Mouse (Mus musculus): ENCODE data around the gene Tcta. TPM values are rescaled to one million over a fixed set of nuclear protein-coding genes. Genes with fewer than 3 reads are reported as not detected.

The Tcta gene
- polyA plus RNA-seq, 1 experiment from 2014 or later = 35.2 TPM

- Histone ChIP-seq H3K4me3 (peak within 1 kb of the TSS; percentile 63), H3K4me2 (replicated peaks) (peak within 1 kb of the TSS; percentile 70), H3K27me3 (no peaks in the 10 kb centered on the region), H3K27ac (replicated peaks) (peak within 1 kb of the TSS; percentile 93), H3K36me3 (no peaks in the 10 kb centered on the region), H3K4me1 (peaks cover 28% of the 10 kb centered on the region), H3K9ac (replicated peaks) (peak within 1 kb of the TSS; percentile 78), H3K9me3 (no peaks in the 10 kb centered on the region)
- WGBS = under 1% methylated on average over 41 of the region's 71 CpGs
- peak; percentile 99 for ATAC-seq (replicated peaks)
Observed at GRCm38 (mm10) chr9:108263690-108264190, 42.2 kb downstream of the Tcta start, which contains the start of gene Dag1. Dag1 (minus strand) TSS chr9:108263958.

GRCm38 (mm10) chr9:108263131-108263681 lies 42.8 kb downstream of the Tcta start:
- ATAC-seq (replicated peaks) = peak; percentile 68
- peak overlapping the region; percentile 70 for H3K4me2 ChIP-seq (replicated peaks)
- WGBS = 0% methylated on average over 57 of the region's 62 CpGs

GRCm38 (mm10) chr9:108262494-108263049 lies 43.4 kb downstream of the Tcta start:
- Histone ChIP-seq H3K9me3 (no peaks in the 10 kb centered on the region), H3K4me1 (peaks cover 28% of the 10 kb centered on the region), H3K4me3 (peak overlapping the region; percentile 63), H3K27ac (replicated peaks) (peak overlapping the region; percentile 93; the same call in 1 of the 2 replicates), H3K36me3 (no peaks in the 10 kb centered on the region), H3K4me2 (replicated peaks) (peak overlapping the region; percentile 70), H3K9ac (replicated peaks) (peak overlapping the region; percentile 78), H3K27me3 (no peaks in the 10 kb centered on the region)
- WGBS = 38% methylated on average over 11 of the region's 11 CpGs
- ATAC-seq (replicated peaks) = no peak

More at GRCm38 (mm10) chr9:108263131-108263681, 42.8 kb downstream of the Tcta start:
- H3K9ac ChIP-seq (replicated peaks) = peak overlapping the region; percentile 78
- no peaks in the 10 kb centered on the region for H3K9me3 ChIP-seq
- H3K4me1 ChIP-seq = peaks cover 28% of the 10 kb centered on the region
- peak overlapping the region; percentile 63 for H3K4me3 ChIP-seq
- no peaks in the 10 kb centered on the region for H3K36me3 ChIP-seq
- H3K27ac ChIP-seq (replicated peaks) = peak overlapping the region; percentile 93
- H3K27me3 ChIP-seq = no peaks in the 10 kb centered on the region

GRCm38 (mm10) chr9:108261865-108262264 lies 44.1 kb downstream of the Tcta start:
- ATAC-seq (replicated peaks) = no peak
- no peak overlapping the region for H3K9ac ChIP-seq (replicated peaks)

GRCm38 (mm10) chr9:108260526-108260925 lies 45.4 kb downstream of the Tcta start:
- Histone ChIP-seq H3K4me2 (replicated peaks) (no peak overlapping the region), H3K36me3 (no peaks in the 10 kb centered on the region), H3K4me3 (no peak overlapping the region), H3K27me3 (no peaks in the 10 kb centered on the region), H3K4me1 (peaks cover 28% of the 10 kb centered on the region), H3K9ac (replicated peaks) (no peak overlapping the region), H3K9me3 (no peaks in the 10 kb centered on the region), H3K27ac (replicated peaks) (no peak overlapping the region)
- 81% methylated on average over 4 of the region's 4 CpGs for WGBS
- ATAC-seq (replicated peaks) = no peak

More at GRCm38 (mm10) chr9:108261865-108262264, 44.1 kb downstream of the Tcta start:
- Histone ChIP-seq H3K36me3 (no peaks in the 10 kb centered on the region), H3K4me1 (peaks cover 28% of the 10 kb centered on the region), H3K27ac (replicated peaks) (no peak overlapping the region), H3K9me3 (no peaks in the 10 kb centered on the region), H3K4me2 (replicated peaks) (peak overlapping the region; percentile 70; the same call in 1 of the 2 replicates), H3K27me3 (no peaks in the 10 kb centered on the region), H3K4me3 (peak overlapping the region; percentile 63; the same call in 1 of the 2 replicates)
- WGBS = 76% methylated on average over 7 of the region's 7 CpGs

Other genes starting within 250 kb of the Tcta start
- 0.37 TPM in 1 of 2 replicates, not detected in the other for gene Mst1, start 225.7 kb downstream of the Tcta start, polyA plus RNA-seq (2015; fragmentation: Nextera tagmentation; extraction: Ambion mirVana)
- gene Rnf123, start 222.8 kb downstream of the Tcta start, polyA plus RNA-seq (2015; fragmentation: Nextera tagmentation; extraction: Ambion mirVana) = 45.4 and 49.0 TPM in 2 replicates
- 42.3 and 50.5 TPM in 2 replicates for gene Apeh, start 211.6 kb downstream of the Tcta start, polyA plus RNA-seq (2015; fragmentation: Nextera tagmentation; extraction: Ambion mirVana)
- 7.3 and 7.9 TPM in 2 replicates for gene Bsn, start 115.8 kb downstream of the Tcta start, polyA plus RNA-seq (2015; fragmentation: Nextera tagmentation; extraction: Ambion mirVana)
- gene Dag1, start 42.2 kb downstream of the Tcta start, polyA plus RNA-seq (2015; fragmentation: Nextera tagmentation; extraction: Ambion mirVana) = 53.5 and 53.6 TPM in 2 replicates
- gene Nicn1, start 15.7 kb downstream of the Tcta start, polyA plus RNA-seq (2015; fragmentation: Nextera tagmentation; extraction: Ambion mirVana) = 120 and 133 TPM in 2 replicates
- 23.8 and 24.5 TPM in 2 replicates for gene Amt, start 9.3 kb downstream of the Tcta start, polyA plus RNA-seq (2015; fragmentation: Nextera tagmentation; extraction: Ambion mirVana)
- gene Rhoa, start within 50 bp of the Tcta start, polyA plus RNA-seq (2015; fragmentation: Nextera tagmentation; extraction: Ambion mirVana) = 296 and 306 TPM in 2 replicates
- 383 and 395 TPM in 2 replicates for gene Gpx1, start 32.7 kb upstream of the Tcta start, polyA plus RNA-seq (2015; fragmentation: Nextera tagmentation; extraction: Ambion mirVana)
- gene Usp4, start 41.7 kb upstream of the Tcta start, polyA plus RNA-seq (2015; fragmentation: Nextera tagmentation; extraction: Ambion mirVana) = 138 and 140 TPM in 2 replicates
- 1.6 and 2.4 TPM in 2 replicates for gene 1700102P08Rik, start 86.6 kb upstream of the Tcta start, polyA plus RNA-seq (2015; fragmentation: Nextera tagmentation; extraction: Ambion mirVana)
- gene Ccdc36, start 122.3 kb upstream of the Tcta start, polyA plus RNA-seq (2015; fragmentation: Nextera tagmentation; extraction: Ambion mirVana) = 0.93 and 1.0 TPM in 2 replicates
- gene BC048562, start 130.3 kb upstream of the Tcta start, polyA plus RNA-seq (2015; fragmentation: Nextera tagmentation; extraction: Ambion mirVana) = not detected in 2 replicates
- gene Ccdc71, start 154.4 kb upstream of the Tcta start, polyA plus RNA-seq (2015; fragmentation: Nextera tagmentation; extraction: Ambion mirVana) = 60.9 and 61.6 TPM in 2 replicates
- gene Klhdc8b, start 155.4 kb upstream of the Tcta start, polyA plus RNA-seq (2015; fragmentation: Nextera tagmentation; extraction: Ambion mirVana) = 55.7 and 62.2 TPM in 2 replicates
- 15.7 and 18.8 TPM in 2 replicates for gene Lamb2, start 173.6 kb upstream of the Tcta start, polyA plus RNA-seq (2015; fragmentation: Nextera tagmentation; extraction: Ambion mirVana)
- gene Usp19, start 184.4 kb upstream of the Tcta start, polyA plus RNA-seq (2015; fragmentation: Nextera tagmentation; extraction: Ambion mirVana) = 90.1 and 95.4 TPM in 2 replicates
- 70.1 and 72.6 TPM in 2 replicates for gene Qars, start 201.5 kb upstream of the Tcta start, polyA plus RNA-seq (2015; fragmentation: Nextera tagmentation; extraction: Ambion mirVana)
- gene Qrich1, start 210.6 kb upstream of the Tcta start, polyA plus RNA-seq (2015; fragmentation: Nextera tagmentation; extraction: Ambion mirVana) = 146 and 148 TPM in 2 replicates

Measured in forebrain, embryonic 15.5 days (tissue).